ENCODE assay signal across 8 mouse cellular contexts in the genomic region with DNA sequence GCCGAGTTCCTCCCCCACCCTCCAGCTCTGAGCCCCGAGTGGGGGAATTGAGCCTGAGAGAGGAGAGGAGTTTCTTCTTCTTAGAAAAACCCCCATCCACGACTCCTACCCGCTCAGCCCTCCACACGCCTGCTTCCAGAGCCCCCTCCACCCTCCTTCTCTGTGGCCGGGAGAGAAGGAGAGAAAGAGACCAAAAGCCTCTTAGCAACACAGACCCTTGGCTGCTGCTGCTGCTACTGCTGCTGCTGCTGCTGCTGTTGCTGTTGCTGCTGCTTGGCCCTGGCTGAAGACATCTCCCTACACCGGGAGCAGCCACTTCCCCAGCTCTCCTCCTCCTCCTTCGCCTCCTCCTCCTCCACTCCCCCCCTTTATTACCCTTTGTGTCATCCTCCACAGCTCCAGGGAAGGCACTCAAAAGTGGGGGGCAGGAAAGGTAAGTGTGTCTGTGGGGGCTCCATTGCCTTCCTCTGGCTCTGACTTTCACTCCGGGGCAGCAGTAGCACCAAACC. TPM values are rescaled to one million over a fixed set of nuclear protein-coding genes. Genes with fewer than 3 reads are reported as not detected.
A peak's percentile ranks its signal among the peaks of the same experiment; 100 is the strongest.
DNase-seq lines count a peak whose midpoint lies in the region; ATAC-seq and TF ChIP-seq lines count a peak whose summit lies in the region.

No protein-coding gene starts in this region.

- intact Hi-C loops in left cerebral cortex, postnatal 14 days (cut with DNase I), result no loop called here

- H3K9ac ChIP-seq in hindbrain, embryonic 15.5 days, result peak overlapping the region; percentile 71

- no peaks in the 10 kb centered on the region for H3K4me1 ChIP-seq in cerebellum, adult 2 months (ENCODE audit: control insufficient read depth, insufficient read depth, low read length)
- H3K4me1 ChIP-seq in hindbrain, embryonic 15.5 days (replicated peaks), result peaks cover 17% of the 10 kb centered on the region

- H3K4me3 ChIP-seq in cerebellum, adult 2 months (replicated peaks; ENCODE audit: insufficient read depth, low read depth, low read length), result peak overlapping the region; percentile 90
- peak overlapping the region; percentile 86 for H3K4me3 ChIP-seq in hindbrain, embryonic 15.5 days

- WGBS in cerebellum, adult 2 months, result under 1% methylated on average over 9 of the region's 9 CpGs
- WGBS in hindbrain, embryonic 15.5 days, result 0% methylated on average over 9 of the region's 9 CpGs

- peak; percentile 76 for ATAC-seq in hindbrain, embryonic 15.5 days (ENCODE audit: low FRiP score, low read depth)
- ATAC-seq in megakaryocyte-erythroid progenitor cell, adult 5-6 weeks (replicated peaks; ENCODE audit: low FRiP score, low TSS enrichment, poor library complexity, severe bottlenecking), result peak; percentile 32

- peak overlapping the region; percentile 98 for H3K27ac ChIP-seq in cerebellum, adult 2 months (ENCODE audit: insufficient read depth, low read length)
- peak overlapping the region; percentile 96 for H3K27ac ChIP-seq in hindbrain, embryonic 15.5 days (replicated peaks)

- peak overlapping the region; percentile 58 for H3K4me2 ChIP-seq in hindbrain, embryonic 15.5 days

- TF ChIP-seq POLR2A in cerebellum, adult 2 months (IDR thresholded peaks at IDR 0.05; ENCODE audit: borderline replicate concordance, insufficient read depth, low read length), result no peak

- H3K36me3 ChIP-seq in hindbrain, embryonic 15.5 days, result no peaks in the 10 kb centered on the region

- TF ChIP-seq CTCF in cerebellum, adult 2 months (IDR thresholded peaks at IDR 0.05; ENCODE audit: borderline replicate concordance, insufficient read depth, low read depth, low read length), result no peak

- no peaks in the 10 kb centered on the region for H3K27me3 ChIP-seq in cerebellum, adult 2 months (ENCODE audit: control insufficient read depth, insufficient read depth, low read length)
- no peaks in the 10 kb centered on the region for H3K27me3 ChIP-seq in hindbrain, embryonic 15.5 days

- peak; percentile 47 to 56 for DNase-seq in heart, adult 18-20 months
- no peak for DNase-seq in heart, postnatal 4 days
- peak; percentile 60 to 63 for DNase-seq in cerebellum, adult 2 months
- peak; percentile 48 to 49 for DNase-seq in frontal cortex, postnatal 10 days (ENCODE audit: low spot score in 2 of 2)
- DNase-seq in left cerebral cortex, postnatal 14 days (ENCODE audit: low spot score in 2 of 2), result peak; percentile 34 to 48
- peak; percentile 24 for DNase-seq in skeletal muscle tissue, adult 2 months (ENCODE audit: low read depth, low spot score)

- no peaks in the 10 kb centered on the region for H3K9me3 ChIP-seq in hindbrain, embryonic 15.5 days

RNA-seq across cellular contexts. Expression of gene Orc4, which starts 0.3 kb away (rescaled TPM):
- 10 to 100 TPM; 32.3 to 34.6 TPM for total RNA-seq in heart, adult 18-20 months (2021)
- total RNA-seq in heart, postnatal 4 days (2021), result 10 to 100 TPM; 49.9 to 51.6 TPM
- 58.2 and 62.9 TPM in 2 replicates for polyA plus RNA-seq in cerebellum, adult 2 months (2012; rRNA removed)
- polyA plus RNA-seq in hindbrain, embryonic 15.5 days (2015; fragmentation: Nextera tagmentation; extraction: Ambion mirVana), result 83.6 and 85.5 TPM in 2 replicates
- total RNA-seq in left cerebral cortex, postnatal 14 days (2021), result 10 to 100 TPM; 54.0 to 64.1 TPM
- 129 and 130 TPM in 2 replicates for total RNA-seq in megakaryocyte-erythroid progenitor cell, adult 5-6 weeks (2014; fragmentation: Nextera tagmentation)
- 203 and 248 TPM in 2 replicates for total RNA-seq in megakaryocyte-erythroid progenitor cell, adult 5-6 weeks (2017)

RNA-seq across cellular contexts. Expression of gene Mbd5, which starts 0.5 kb away (rescaled TPM):
- 10 to 100 TPM; 31.5 to 33.8 TPM for total RNA-seq in heart, adult 18-20 months (2021)
- 10 to 100 TPM; 37.8 to 41.4 TPM for total RNA-seq in heart, postnatal 4 days (2021)
- 29.3 and 32.7 TPM in 2 replicates for polyA plus RNA-seq in cerebellum, adult 2 months (2012; rRNA removed)
- polyA plus RNA-seq in hindbrain, embryonic 15.5 days (2015; fragmentation: Nextera tagmentation; extraction: Ambion mirVana), result 35.2 and 36.5 TPM in 2 replicates
- total RNA-seq in left cerebral cortex, postnatal 14 days (2021), result 100 to 1,000 TPM; 112 to 116 TPM
- total RNA-seq in megakaryocyte-erythroid progenitor cell, adult 5-6 weeks (2014; fragmentation: Nextera tagmentation), result 37.6 and 41.4 TPM in 2 replicates
- total RNA-seq in megakaryocyte-erythroid progenitor cell, adult 5-6 weeks (2017), result 12.3 and 25.8 TPM in 2 replicates
